Mouse (Mus musculus) erythroblast, embryonic 14.5 days (primary cell): Measurements from ENCODE around the gene Vav3. TPM values are rescaled to one million over a fixed set of nuclear protein-coding genes. Genes with fewer than 3 reads are reported as not detected.

ENCODE experiments used
- H3K27me3 ChIP-seq: 2 replicates; pipeline ENCODE4 v1.6.1; 2012; ENCODE audit warnings: inconsistent platforms; ENCODE audit not compliant: control insufficient read depth
- H3K36me3 ChIP-seq: 2 replicates; pipeline ENCODE4 v1.6.1; 2012; ENCODE audit warnings: mild to moderate bottlenecking, inconsistent platforms; ENCODE audit not compliant: control insufficient read depth
- H3K4me1 ChIP-seq: 2 replicates; pipeline ENCODE4 v1.6.1; 2012; ENCODE audit warnings: inconsistent platforms; ENCODE audit not compliant: control insufficient read depth
- H3K4me3 ChIP-seq: replicated peaks from 2 replicates; pipeline ENCODE3; 2012; ENCODE audit warnings: moderate library complexity, mild to moderate bottlenecking, inconsistent platforms
- H3K9me3 ChIP-seq: 2 replicates; pipeline ENCODE4 v1.6.1; 2012; ENCODE audit warnings: low read length, inconsistent platforms, mixed read lengths; ENCODE audit not compliant: control insufficient read depth
- GATA1 ChIP-seq: IDR thresholded peaks from 2 replicates; pipeline ENCODE4 v1.6.1; 2012; ENCODE audit warnings: low read length, inconsistent platforms, mixed read lengths
- TAL1 ChIP-seq: IDR thresholded peaks from 3 replicates; pipeline ENCODE4 v1.6.1; 2012; ENCODE audit warnings: low read length, inconsistent platforms, mixed read lengths
- polyA plus RNA-seq: library from polyadenylated mRNA; stranded (reverse); fragments of >175 nt; gene quantifications from 2 replicates; pipeline ENCODE4 v1.2.3, GENCODE M21; 2012

Gene Vav3
- polyA plus RNA-seq, 1 experiment = not detected

DNA sequence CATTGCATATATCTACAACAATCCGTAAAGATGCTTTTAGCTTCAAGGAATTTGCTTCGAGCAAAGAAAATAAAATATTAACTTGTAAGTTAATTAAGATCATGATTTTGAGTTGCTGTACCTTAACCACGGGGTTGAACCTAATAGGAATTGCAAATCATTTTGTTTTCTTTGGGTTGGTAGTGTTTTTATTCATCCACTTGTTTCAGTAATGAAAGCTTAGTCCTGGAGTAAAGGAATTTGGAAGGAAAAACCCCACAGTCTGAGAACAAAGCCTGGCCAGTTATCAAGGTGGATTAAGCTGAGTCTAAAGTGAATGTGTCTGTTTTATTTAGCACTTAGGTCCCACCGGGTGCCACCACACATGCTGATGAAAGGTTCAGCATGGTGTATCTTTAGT is 199.6 kb downstream of the Vav3 start:
- Histone ChIP-seq H3K36me3 (no peaks in the 10 kb centered on the region), H3K27me3 (no peaks in the 10 kb centered on the region), H3K4me1 (no peaks in the 10 kb centered on the region), H3K9me3 (no peaks in the 10 kb centered on the region), H3K4me3 (no peak overlapping the region)
- TF ChIP-seq TAL1 (no peak), GATA1 (no peak)

DNA sequence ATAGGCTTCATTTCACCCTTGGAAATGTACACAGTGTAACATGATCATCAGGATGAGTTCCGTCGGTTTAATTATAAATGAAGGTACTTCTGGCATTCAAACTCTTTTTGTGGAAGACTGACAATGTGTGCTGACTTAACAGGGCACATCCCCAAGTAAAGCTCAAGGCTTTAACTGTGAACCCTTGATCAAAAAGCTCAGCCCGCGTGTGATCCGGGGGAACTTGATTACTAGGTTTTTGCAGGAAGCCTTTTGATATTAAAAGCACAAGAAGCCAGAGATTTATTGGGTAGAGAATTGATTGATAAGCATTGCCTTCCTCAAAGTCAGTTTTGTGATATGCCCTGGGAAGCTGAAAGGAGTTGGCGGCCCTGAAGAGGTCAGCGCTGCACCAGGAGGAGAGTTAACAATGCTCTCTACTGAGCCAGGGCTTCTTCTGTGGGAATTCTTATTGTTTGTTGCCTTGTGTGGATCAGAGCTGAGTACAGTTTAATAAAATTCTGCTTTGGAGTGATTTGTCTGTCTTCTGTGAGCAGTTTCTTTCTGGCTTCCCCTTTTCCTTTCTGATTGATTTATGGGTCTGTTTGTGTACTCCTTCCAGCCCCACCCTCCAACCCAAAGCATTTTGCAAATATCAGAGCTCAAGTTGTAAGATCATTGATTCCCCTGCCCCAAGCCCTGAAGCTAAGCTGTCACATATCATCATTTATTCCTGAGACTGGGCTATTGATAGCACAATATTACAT is 204.2 kb downstream of the Vav3 start:
- no peaks in the 10 kb centered on the region for H3K4me1 ChIP-seq
- H3K4me3 ChIP-seq = no peak overlapping the region
- TF ChIP-seq TAL1 (no peak), GATA1 (no peak)
- no peaks in the 10 kb centered on the region; the same call in 1 of the 2 replicates for H3K9me3 ChIP-seq
- no peaks in the 10 kb centered on the region for H3K36me3 ChIP-seq
- no peaks in the 10 kb centered on the region for H3K27me3 ChIP-seq

DNA sequence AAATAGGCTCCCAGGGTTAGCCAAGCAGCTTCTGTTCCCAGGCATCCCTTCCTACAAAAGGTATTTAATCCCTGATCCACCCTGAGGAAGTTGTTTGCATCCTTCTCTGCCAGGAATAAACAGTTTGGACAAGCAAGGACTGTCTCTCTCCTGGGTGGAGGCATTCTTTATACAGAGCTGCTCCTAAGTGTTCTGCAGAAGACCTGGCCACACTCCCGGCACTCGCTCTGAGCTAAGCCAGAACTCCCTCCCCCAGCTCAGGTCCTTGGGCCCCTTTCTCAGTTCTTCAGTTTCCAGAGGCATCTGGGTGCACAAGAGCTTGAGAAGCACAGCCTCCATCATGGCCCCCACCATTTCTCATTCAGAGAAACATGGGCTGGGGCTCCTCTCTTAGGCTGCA is 216.9 kb downstream of the Vav3 start:
- Histone ChIP-seq H3K4me1 (no peaks in the 10 kb centered on the region), H3K27me3 (no peaks in the 10 kb centered on the region), H3K4me3 (no peak overlapping the region), H3K9me3 (no peaks in the 10 kb centered on the region), H3K36me3 (no peaks in the 10 kb centered on the region)
- TF ChIP-seq GATA1 = no peak
- TF ChIP-seq TAL1 = no peak

DNA sequence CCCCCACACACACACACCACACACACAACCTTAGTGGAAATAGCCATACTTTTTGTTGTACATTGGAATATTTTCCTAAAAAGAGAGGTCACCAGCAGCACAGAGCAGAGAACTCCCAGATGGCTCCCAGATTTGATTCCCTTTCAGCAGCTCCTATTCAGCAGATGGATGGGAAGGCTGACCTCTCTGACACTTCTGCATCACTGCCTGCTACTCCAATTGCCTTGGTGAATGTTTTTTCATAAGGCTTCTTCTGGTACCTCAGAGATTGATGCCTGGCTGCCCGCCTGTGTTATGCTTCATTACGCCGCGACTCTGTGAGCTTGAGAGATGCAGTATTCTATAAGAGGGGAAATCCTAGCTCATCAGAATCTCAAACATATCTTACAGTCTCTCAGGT is 220.8 kb downstream of the Vav3 start:
- Histone ChIP-seq H3K4me3 (no peak overlapping the region), H3K27me3 (no peaks in the 10 kb centered on the region), H3K36me3 (no peaks in the 10 kb centered on the region), H3K4me1 (no peaks in the 10 kb centered on the region), H3K9me3 (no peaks in the 10 kb centered on the region)
- TF ChIP-seq GATA1 (no peak), TAL1 (no peak)

DNA sequence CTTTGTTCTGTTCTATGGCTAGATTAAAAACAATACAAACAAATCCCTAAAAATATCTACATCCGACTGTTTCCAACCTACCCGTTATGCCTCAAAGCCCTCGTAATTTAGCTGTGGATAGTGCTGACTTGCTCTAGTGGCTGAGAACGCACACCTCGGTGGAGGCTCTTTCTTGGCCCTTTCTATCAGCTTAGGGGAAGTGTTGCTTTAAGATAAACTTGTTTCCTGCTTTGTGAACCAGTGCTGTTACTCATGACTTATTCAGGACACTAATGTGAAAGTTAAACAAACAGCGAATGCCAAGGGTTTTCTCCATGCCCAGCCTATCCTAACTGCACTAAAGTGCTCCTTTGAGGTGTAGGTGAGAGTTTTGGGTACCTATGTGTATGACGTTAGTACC is 221.3 kb downstream of the Vav3 start:
- Histone ChIP-seq H3K27me3 (no peaks in the 10 kb centered on the region), H3K9me3 (no peaks in the 10 kb centered on the region), H3K4me1 (no peaks in the 10 kb centered on the region), H3K4me3 (no peak overlapping the region), H3K36me3 (no peaks in the 10 kb centered on the region)
- TF ChIP-seq GATA1 (no peak), TAL1 (no peak)

DNA sequence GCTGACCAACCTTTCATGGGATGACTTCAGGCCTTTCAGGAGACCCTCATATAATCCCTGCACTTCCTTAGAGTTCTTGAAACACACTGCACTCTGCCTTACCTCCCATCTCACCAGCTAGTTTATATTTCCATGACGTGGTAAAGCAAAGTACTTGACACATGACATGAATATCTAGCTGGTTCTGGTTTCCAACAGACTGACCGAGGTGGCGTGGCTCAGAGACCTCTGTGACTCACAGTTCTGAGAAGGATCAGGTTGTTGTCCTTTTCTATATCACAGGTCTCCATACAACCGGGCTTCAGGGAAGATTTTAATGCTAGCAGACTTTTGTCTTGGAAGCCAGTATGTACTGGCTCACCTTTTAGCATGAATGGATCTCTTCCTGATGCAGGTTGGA is 221.8 kb downstream of the Vav3 start:
- no peak overlapping the region for H3K4me3 ChIP-seq
- H3K36me3 ChIP-seq = no peaks in the 10 kb centered on the region
- H3K9me3 ChIP-seq = no peaks in the 10 kb centered on the region
- no peak for TF ChIP-seq GATA1
- no peak for TF ChIP-seq TAL1
- H3K4me1 ChIP-seq = no peaks in the 10 kb centered on the region
- H3K27me3 ChIP-seq = no peaks in the 10 kb centered on the region

DNA sequence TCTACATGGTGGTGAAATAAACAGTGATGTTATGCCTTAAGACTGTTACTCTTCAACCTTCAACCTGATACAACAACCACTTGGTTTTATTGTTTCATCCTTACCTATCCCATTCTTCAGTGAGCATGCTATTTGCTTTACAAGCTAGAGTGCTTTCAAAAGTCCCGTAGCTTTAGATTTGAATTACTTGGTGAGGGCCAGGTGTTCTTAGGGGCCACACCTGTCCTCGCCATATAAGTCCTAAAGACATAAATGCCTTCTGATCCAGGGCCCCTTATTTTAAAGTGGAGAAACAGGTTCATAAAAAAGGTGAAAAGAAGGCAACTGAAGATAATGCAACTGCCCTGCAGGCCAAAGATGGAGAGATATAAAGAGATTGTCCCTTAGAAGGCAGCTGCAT is 224.0 kb downstream of the Vav3 start:
- H3K4me3 ChIP-seq = no peak overlapping the region
- TF ChIP-seq GATA1 (no peak), TAL1 (no peak)
- H3K9me3 ChIP-seq = no peaks in the 10 kb centered on the region
- no peaks in the 10 kb centered on the region for H3K4me1 ChIP-seq
- H3K27me3 ChIP-seq = no peaks in the 10 kb centered on the region
- H3K36me3 ChIP-seq = no peaks in the 10 kb centered on the region

DNA sequence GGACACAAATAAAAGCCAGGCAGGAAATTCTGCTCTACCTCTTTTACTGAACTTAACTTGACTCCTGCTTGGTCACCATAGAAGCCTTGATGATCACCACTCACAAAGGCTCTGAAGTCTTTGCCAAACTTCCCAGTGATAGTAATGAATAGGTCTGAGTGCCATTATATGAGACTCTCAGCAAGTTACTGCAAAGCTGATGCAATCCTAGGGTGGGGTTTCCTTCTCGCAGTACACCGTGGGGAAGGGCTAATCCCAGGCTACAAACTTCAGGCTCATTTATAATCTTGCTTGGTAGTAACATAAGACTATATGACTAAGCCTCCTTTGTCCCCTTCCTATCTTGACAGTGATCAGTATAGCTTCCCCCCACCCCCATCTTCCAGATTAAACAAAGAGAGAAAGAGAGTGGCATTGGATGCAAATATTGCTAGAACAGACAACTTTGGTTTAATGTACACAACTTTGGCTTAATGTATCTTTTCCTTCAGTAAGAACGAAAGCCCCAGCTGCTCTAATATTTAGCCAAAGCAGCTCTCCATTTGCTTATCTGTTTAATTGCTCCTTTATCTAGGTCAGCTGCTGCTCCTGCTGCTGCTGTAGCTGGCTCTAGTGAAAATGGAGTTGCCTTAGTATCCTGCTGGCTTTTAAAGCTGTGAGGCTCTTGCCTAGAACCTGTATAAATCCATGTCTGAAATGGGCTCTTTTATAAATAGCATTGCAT is 228.3 kb downstream of the Vav3 start:
- TF ChIP-seq TAL1 = no peak
- no peak for TF ChIP-seq GATA1
- Histone ChIP-seq H3K4me3 (no peak overlapping the region), H3K27me3 (no peaks in the 10 kb centered on the region), H3K4me1 (no peaks in the 10 kb centered on the region), H3K36me3 (no peaks in the 10 kb centered on the region), H3K9me3 (no peaks in the 10 kb centered on the region)

DNA sequence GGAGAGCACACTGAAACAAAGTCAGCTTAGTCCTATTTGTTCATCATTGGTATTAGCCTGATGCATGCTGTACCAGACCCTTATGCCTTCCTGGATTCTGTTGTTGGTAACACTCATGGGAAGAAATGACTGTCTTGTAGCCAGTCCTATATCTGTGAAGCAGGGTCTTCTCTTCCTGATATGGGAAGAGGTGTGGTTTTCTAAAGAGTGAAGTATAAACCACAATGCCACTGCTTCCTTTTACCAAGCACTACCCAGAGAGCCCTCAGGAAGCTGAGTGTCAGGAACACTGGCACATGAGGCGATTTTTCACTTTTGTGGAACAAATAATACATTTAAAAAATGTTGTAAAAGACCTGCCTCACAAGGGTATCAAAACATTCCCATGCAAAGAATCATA is 231.0 kb downstream of the Vav3 start:
- no peak overlapping the region for H3K4me3 ChIP-seq
- no peaks in the 10 kb centered on the region for H3K9me3 ChIP-seq
- H3K4me1 ChIP-seq = no peaks in the 10 kb centered on the region
- H3K36me3 ChIP-seq = no peaks in the 10 kb centered on the region
- TF ChIP-seq GATA1 (no peak), TAL1 (no peak)
- no peaks in the 10 kb centered on the region for H3K27me3 ChIP-seq

DNA sequence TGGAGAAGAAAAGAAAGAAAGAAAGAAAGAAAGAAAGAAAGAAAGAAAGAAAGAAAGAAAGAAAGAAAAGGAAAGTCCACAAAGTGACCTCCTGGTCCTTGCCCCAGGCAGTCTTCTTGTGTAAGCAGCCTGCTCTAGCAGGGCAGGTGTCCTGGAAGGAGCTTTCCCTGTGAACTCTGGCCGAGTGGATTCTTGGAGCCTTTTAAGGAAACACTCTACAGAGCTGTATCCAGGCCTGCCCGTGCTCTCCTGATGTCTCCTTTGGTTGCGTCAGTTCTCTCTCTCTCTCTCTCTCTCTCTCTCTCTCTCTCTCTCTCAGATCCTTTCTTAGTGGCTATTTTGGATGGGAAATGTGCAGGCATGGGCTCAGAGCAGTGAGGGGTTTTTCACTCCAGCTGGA is 232.4 kb downstream of the Vav3 start:
- Histone ChIP-seq H3K4me1 (no peaks in the 10 kb centered on the region), H3K4me3 (no peak overlapping the region), H3K36me3 (no peaks in the 10 kb centered on the region), H3K9me3 (no peaks in the 10 kb centered on the region), H3K27me3 (no peaks in the 10 kb centered on the region)
- TF ChIP-seq TAL1 (no peak), GATA1 (no peak)
